Mouse (Mus musculus): ENCODE data around the gene Plin5. TPM values are rescaled to one million over a fixed set of nuclear protein-coding genes. Genes with fewer than 3 reads are reported as not detected.

Plin5 gene
- polyA plus RNA-seq, 1 experiment: 8.6 TPM

- no peak for DNase-seq
- WGBS: 94% methylated on average over 7 of the region's 7 CpGs
- Histone ChIP-seq H3K4me3 (replicated peaks; ENCODE audit: extremely low read depth, low read depth, low read length) (no peak overlapping the region), H3K4me1 (ENCODE audit: control insufficient read depth, insufficient read depth, low read length) (no peaks in the 10 kb centered on the region)
- no peak for TF ChIP-seq POLR2A (IDR thresholded peaks at IDR 0.05; ENCODE audit: borderline replicate concordance, extremely low read depth, low read depth, low read length)
- TF ChIP-seq CTCF (IDR thresholded peaks at IDR 0.05; ENCODE audit: insufficient read depth, low read length): no peak
Measured at GRCm38 (mm10) chr17:56062081-56062480, 55.3 kb downstream of the Plin5 start.

Other genes starting within 250 kb of the Plin5 start
- gene Zfp119a, start 238.7 kb downstream of the Plin5 start, polyA plus RNA-seq (2012; rRNA removed): 0.35 and 0.90 TPM in 2 replicates
- 0.96 and 1.2 TPM in 2 replicates for gene Zfp959, start 225.5 kb downstream of the Plin5 start, polyA plus RNA-seq (2012; rRNA removed)
- 0.29 and 0.70 TPM in 2 replicates for gene Zfp119b, start 168.1 kb downstream of the Plin5 start, polyA plus RNA-seq (2012; rRNA removed)
- gene Ebi3, start 165.0 kb downstream of the Plin5 start, polyA plus RNA-seq (2012; rRNA removed): 7.3 and 12.4 TPM in 2 replicates
- 8.8 and 9.5 TPM in 2 replicates for gene Yju2, start 158.5 kb downstream of the Plin5 start, polyA plus RNA-seq (2012; rRNA removed)
- gene Shd, start 147.1 kb downstream of the Plin5 start, polyA plus RNA-seq (2012; rRNA removed): 1.6 and 1.9 TPM in 2 replicates
- gene Fsd1, start 131.1 kb downstream of the Plin5 start, polyA plus RNA-seq (2012; rRNA removed): 0.17 and 0.31 TPM in 2 replicates
- gene Stap2, start 112.0 kb downstream of the Plin5 start, polyA plus RNA-seq (2012; rRNA removed): 53.4 and 60.4 TPM in 2 replicates
- gene Mpnd, start 111.9 kb downstream of the Plin5 start, polyA plus RNA-seq (2012; rRNA removed): 99.7 and 103 TPM in 2 replicates
- 72.8 and 74.1 TPM in 2 replicates for gene Sh3gl1, start 81.0 kb downstream of the Plin5 start, polyA plus RNA-seq (2012; rRNA removed)
- gene Chaf1a, start 77.2 kb downstream of the Plin5 start, polyA plus RNA-seq (2012; rRNA removed): 1.6 and 2.3 TPM in 2 replicates
- 59.3 and 69.3 TPM in 2 replicates for gene Ubxn6, start 42.6 kb downstream of the Plin5 start, polyA plus RNA-seq (2012; rRNA removed)
- 44.8 and 47.2 TPM in 2 replicates for gene Hdgfl2, start 38.0 kb downstream of the Plin5 start, polyA plus RNA-seq (2012; rRNA removed)
- gene Plin4, start 7.8 kb downstream of the Plin5 start, polyA plus RNA-seq (2012; rRNA removed): 25.2 and 38.9 TPM in 2 replicates
- gene Lrg1, start 4.4 kb upstream of the Plin5 start, polyA plus RNA-seq (2012; rRNA removed): 174 and 240 TPM in 2 replicates
- gene Sema6b, start 22.7 kb upstream of the Plin5 start, polyA plus RNA-seq (2012; rRNA removed): 12.5 and 21.2 TPM in 2 replicates
- 3.5 and 3.6 TPM in 2 replicates for gene Tnfaip8l1, start 44.9 kb upstream of the Plin5 start, polyA plus RNA-seq (2012; rRNA removed)
- gene Mydgf, start 66.3 kb upstream of the Plin5 start, polyA plus RNA-seq (2012; rRNA removed): 42.4 and 48.7 TPM in 2 replicates
- 65.8 and 71.9 TPM in 2 replicates for gene Dpp9, start 101.3 kb upstream of the Plin5 start, polyA plus RNA-seq (2012; rRNA removed)
- gene Fem1a, start 139.2 kb upstream of the Plin5 start, polyA plus RNA-seq (2012; rRNA removed): 28.2 and 29.4 TPM in 2 replicates
- 17.1 and 18.1 TPM in 2 replicates for gene Ticam1, start 159.2 kb upstream of the Plin5 start, polyA plus RNA-seq (2012; rRNA removed)
- gene Plin3, start 175.3 kb upstream of the Plin5 start, polyA plus RNA-seq (2012; rRNA removed): 39.4 and 39.6 TPM in 2 replicates
- not detected in 2 replicates for gene Arrdc5, start 182.7 kb upstream of the Plin5 start, polyA plus RNA-seq (2012; rRNA removed)
- 2.6 and 3.2 TPM in 2 replicates for gene Uhrf1, start 185.7 kb upstream of the Plin5 start, polyA plus RNA-seq (2012; rRNA removed)
- 39.9 and 46.1 TPM in 2 replicates for gene Kdm4b, start 208.5 kb upstream of the Plin5 start, polyA plus RNA-seq (2012; rRNA removed)

All from lung, adult 2 months (tissue).